Mouse (Mus musculus): ENCODE data around the gene Sult1a1. TPM values are rescaled to one million over a fixed set of nuclear protein-coding genes. Genes with fewer than 3 reads are reported as not detected.

The Sult1a1 gene
- total RNA-seq (2015; ENCODE audit: low replicate concordance) (not detected in 2 replicates), total RNA-seq (2017; ENCODE audit: low replicate concordance) (3.6 and 6.0 TPM in 2 replicates)

DNA sequence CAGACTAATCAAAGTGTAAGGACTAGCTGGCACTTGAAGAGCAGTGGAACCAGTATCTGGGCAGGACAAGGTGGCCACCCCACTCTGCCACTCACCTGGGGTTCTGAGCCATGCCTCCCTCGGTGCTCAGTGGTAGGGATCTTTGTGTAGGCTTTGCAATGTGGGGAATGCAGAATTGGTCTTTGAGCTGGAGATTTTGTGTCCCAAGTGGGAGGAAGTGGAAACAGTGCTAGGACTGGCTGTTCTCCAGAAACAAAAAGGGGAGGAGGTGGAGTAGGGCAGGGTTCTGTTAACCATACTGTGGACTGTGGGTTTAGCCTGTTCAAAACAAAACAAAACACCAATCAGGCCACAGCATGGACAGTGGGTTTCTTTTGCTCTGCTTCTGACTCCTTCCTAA is at the start of gene Sult1a1:
TSS of gene Sult1a1 (minus strand) at position 226 of the 400 bp plus-strand sequence.
- no peak for ATAC-seq (replicated peaks; ENCODE audit: low FRiP score, poor library complexity, severe bottlenecking)

DNA sequence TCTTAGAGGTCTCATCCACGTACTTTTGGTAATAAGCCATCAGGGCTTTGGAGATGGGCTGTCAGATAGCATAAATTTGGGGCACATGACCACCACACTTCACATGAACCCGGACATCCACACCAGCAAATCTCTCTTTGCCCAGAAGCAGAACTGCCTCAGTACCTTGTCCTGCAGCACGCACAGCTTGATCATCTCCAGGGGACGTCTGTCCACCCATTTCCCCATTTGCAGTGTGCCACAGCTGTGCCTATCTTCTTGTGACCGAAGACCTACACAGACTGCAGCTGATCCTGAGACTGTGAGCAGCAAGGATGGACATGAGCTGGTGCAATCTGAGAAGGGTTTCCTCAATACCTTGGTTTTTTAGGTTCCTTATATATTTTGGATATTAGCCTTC is 49.4 kb upstream of the Sult1a1 start:
- ATAC-seq (replicated peaks; ENCODE audit: low FRiP score, poor library complexity, severe bottlenecking): no peak

DNA sequence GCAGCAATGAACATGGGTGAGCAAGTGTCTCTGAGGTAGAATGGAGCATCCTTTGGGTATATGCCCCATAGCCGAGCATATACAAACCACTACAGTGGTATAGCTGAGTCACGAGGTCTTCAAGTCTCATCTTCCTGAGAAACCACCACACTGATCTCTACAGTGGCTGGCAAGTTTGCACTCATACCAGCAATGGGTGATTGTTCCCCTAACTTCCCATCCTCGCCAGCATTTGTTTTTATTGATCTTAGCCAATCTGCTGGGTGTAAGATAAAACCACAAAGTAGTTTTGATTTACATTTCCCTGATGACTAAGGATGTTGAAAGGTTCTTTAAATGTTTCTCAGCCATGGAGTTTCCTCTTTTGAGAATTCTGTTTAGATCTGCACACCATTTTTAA is 48.8 kb upstream of the Sult1a1 start:
- no peak for ATAC-seq (replicated peaks; ENCODE audit: low FRiP score, poor library complexity, severe bottlenecking)

DNA sequence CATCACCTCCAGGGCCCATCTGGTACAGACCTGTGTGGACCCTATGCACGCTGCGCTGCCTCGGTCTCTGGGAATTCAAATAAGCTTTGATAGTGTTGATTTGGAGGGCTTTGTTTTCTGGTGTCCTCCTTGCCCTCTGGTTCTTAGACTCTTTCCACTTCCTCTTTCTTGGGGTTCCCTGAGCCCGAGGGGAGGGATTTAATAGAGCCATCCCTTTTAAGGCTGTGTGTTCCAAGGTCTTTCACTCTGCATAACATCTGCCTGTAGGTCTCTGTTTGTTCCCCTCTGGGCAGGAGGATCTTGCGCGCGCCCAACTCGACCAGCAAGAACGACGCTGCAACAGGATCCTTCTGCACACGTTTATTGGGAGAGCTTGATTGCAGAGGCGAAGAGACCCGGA is 45.4 kb upstream of the Sult1a1 start:
- no peak for ATAC-seq (replicated peaks; ENCODE audit: low FRiP score, poor library complexity, severe bottlenecking)

DNA sequence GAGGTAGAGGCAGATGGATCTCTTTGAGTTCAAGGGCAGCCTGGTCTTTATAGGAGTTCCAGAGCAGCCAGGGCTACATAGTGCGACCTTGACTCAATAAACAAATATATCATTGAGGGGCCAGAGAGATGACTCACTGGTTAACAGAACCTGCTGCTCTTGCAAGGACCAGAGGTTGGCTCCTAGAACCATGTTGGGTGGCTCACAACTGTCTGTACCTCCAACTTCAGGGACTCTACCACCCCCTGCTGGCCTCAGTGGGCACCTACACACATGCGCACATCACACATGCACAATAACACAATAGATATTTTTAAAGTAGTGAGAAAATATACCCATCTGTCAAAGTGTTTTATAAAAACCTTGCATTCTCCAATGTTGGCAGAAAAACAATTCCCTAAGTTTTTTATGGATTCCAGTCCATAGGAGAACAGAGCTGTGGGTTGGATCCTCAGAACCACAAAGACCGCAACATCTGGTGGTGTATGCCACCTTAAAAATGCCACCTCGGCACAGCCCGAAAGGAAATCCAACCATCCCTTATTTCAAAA is 42.6 kb upstream of the Sult1a1 start:
- ATAC-seq (replicated peaks; ENCODE audit: low FRiP score, poor library complexity, severe bottlenecking): peak; percentile 69; the same call in 1 of the 2 replicates

DNA sequence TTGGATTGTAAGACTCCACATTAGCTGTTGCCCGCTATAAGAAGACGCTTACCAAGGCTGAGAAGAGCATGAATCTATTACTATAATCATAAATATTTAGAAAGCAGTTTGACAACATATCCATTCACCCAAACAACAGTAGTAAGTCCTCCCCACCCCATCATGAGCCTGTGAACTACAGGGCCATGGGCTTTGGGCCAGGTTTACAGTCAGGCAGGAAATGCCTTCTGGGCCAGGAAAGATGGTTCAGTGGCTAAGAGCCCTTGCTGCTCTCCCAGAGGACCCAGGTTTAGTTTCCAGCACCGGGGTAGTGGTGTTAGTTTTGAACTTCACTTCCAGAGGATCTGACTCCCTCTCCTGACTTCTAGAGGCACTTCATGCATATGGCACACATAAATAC is 41.3 kb upstream of the Sult1a1 start:
- no peak for ATAC-seq (replicated peaks; ENCODE audit: low FRiP score, poor library complexity, severe bottlenecking)

DNA sequence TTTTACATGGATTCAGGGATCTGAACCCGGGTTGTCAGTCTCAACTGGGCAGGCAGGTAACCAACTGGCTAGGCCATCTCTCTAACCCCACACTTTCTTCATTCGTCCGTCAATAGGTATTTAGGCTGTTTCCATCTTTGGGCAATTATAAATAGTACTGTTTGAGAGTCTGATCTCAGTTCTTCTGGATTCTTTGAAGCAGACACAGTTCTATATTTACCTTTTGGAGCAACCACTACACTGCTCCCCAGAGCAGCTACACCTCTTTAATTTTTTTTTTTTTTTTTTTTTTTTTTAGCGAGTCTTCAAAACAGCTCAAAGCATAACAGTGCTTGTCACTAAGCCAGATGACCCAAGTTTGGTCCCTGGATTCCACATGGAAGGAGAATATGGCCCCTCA is 39.4 kb upstream of the Sult1a1 start:
- no peak for ATAC-seq (replicated peaks; ENCODE audit: low FRiP score, poor library complexity, severe bottlenecking)

DNA sequence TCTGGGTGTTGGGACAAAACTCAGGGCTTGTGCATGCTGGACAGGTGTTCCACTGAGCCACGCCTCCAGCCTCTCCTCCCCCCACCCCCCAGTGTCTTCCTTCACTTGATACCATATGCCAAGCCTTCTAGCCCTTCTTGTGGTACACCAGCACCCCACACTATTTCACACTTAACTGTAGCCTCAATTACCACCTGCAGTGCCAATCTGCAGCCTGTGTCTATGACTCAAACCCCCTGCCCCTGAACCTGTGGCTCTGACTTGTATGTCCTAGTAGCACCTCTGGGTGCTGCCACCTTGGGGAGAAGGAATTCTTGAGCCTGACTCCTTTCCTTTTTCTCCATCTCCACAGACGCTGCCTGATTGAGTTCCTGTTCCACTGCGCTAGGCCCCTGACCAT is 35.7 kb upstream of the Sult1a1 start:
- no peak for ATAC-seq (replicated peaks; ENCODE audit: low FRiP score, poor library complexity, severe bottlenecking)

DNA sequence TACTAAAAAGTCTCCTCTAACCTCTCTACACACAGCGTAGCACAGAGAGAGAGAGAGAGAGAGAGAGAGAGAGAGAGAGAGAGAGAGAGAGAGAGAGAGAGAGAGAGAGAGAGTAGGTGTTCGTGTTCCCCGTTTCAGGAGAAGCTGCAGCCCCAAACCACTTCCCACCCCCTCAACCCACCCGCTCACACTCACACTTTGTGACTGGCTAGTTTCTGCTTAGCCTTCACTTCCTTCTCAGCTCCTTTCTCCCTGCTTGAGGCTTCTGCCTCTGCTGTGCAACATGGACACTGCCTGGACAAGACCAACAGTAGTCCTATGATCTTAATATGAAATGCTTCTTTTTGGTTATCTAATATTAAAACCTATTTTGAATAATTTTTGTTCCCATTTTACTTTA is 34.0 kb upstream of the Sult1a1 start:
- ATAC-seq (replicated peaks; ENCODE audit: low FRiP score, poor library complexity, severe bottlenecking): no peak

DNA sequence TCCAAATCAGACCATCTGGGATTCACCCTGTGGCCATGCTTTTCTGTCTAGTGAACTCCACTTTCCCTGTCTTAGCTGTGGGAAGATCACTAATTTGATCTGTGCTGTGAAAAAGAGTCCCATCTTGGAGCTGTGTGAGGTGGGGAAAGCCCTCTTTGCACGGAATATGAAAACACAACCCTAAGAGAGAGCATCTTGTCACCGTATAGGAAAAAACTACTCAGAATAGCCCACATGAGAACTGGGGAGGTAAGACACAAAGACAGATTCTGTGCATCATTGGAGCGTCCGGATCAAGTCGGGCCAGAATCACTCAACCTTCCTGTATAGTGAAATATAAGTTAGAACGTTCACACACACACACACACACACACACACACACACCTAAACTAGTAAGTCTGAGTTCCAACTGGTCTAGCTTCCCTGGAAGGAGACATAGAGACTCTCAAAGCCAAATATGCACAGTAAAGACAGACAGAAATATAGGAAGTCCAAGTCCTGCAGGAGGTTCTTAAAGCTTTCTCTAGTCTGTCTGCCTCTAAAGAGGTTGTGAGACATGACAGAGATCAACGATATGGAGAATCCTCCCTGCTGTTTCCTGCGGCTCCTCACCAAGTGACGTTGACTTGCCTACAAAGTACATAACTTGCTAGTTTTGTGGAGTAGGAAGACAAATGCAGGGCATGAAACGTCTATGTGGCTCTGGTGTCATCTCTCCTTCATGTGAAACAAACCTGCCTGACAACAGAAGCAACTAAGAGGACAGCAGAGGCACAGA is 32.1 kb upstream of the Sult1a1 start:
- no peak for ATAC-seq (replicated peaks; ENCODE audit: low FRiP score, poor library complexity, severe bottlenecking)

DNA sequence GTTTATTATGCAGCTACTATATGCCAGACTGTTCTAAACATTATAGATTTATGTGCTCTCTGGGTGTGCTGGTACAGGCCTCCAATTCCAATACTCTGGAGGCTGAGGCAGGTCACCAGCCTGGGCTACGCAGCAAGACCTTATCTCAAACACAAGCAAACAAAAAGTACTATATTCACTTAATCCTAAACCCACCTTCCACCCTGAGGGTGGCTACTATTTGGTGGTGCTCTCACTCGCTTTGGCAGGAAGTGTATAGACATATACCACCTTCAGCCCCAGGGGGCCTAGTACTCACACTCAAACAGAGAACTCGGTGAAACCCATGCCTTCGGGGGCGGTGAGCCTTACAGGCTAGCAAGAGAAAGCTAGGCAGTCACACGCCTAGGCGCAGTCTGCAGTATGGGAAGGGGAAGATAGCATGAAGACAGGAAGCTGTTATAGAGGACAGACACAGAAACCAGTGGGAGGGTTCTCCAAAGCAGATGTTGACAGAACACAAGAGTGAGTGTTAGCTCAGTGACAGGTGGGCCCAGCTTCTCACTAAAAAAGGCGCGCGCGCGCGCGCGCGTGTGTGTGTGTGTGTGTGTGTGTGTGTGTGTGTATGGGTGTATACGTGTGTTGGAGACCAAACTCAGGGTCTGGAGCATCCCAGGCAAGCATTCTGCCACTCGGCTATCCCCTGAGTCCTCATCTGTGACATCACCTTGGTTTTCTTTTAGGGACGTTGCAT is 31.4 kb upstream of the Sult1a1 start, which contains the start of gene Coro1a:
TSS of gene Coro1a (minus strand) at position 346 of the 733 bp plus-strand sequence.
- ATAC-seq (replicated peaks; ENCODE audit: low FRiP score, poor library complexity, severe bottlenecking): no peak

DNA sequence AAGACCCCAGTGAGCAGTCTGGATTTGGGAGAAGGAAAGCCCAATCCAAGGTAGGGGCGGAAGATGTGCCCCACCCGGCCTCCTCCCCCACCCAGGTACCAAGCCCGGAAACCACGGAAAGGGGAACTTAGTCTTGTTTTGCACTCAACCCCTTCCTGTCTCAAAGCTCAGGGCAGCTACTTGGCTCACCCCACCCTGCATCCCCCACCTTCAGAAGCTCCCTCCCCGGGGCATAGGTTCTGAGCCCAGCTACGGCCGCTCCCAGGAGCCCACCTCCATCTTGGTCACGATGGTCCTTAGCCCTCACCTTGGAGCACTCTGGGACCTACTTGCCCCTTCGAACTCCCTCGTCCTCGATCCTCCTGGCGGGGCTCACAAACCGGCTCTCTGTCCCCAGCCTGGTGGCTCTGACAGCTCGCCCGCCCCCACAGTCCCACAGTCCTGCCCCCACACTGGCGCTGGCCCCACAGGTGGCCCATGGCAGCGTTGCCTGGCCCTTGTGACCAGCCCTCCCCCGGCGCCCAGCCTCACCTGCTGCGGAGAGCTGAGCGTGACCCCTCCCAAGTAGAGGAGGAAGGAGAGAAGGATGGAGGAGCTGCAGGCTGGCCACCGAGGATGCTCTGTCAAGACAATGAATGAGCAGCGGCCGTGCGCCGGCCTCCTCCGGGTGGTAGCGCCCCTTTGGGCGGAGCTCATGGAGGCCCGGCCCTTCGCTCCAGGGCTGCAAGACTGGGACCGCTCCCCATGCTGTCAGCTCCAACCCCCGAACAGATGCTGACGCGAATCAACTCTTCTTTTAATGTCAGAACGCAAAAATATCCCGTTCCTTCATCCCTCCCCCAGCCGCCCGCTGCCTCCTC is 28.1 kb upstream of the Sult1a1 start:
- ATAC-seq (replicated peaks; ENCODE audit: low FRiP score, poor library complexity, severe bottlenecking): no peak

DNA sequence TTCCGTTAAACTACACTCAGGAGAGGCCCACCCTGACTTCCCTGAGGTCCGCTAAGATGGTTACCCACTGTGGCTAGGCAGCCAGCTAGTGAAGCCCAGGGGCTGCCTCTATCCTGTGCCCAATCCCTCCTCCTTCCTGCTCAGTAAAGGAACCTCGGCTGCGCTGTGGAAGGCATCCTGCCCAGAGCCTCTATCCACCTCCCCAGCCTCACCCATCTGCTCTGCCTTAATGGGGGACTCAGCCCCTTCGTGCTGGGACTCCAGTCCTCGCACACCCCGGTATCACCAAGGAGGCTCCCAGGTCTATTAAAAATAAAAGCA is 27.5 kb upstream of the Sult1a1 start:
- no peak for ATAC-seq (replicated peaks; ENCODE audit: low FRiP score, poor library complexity, severe bottlenecking)

DNA sequence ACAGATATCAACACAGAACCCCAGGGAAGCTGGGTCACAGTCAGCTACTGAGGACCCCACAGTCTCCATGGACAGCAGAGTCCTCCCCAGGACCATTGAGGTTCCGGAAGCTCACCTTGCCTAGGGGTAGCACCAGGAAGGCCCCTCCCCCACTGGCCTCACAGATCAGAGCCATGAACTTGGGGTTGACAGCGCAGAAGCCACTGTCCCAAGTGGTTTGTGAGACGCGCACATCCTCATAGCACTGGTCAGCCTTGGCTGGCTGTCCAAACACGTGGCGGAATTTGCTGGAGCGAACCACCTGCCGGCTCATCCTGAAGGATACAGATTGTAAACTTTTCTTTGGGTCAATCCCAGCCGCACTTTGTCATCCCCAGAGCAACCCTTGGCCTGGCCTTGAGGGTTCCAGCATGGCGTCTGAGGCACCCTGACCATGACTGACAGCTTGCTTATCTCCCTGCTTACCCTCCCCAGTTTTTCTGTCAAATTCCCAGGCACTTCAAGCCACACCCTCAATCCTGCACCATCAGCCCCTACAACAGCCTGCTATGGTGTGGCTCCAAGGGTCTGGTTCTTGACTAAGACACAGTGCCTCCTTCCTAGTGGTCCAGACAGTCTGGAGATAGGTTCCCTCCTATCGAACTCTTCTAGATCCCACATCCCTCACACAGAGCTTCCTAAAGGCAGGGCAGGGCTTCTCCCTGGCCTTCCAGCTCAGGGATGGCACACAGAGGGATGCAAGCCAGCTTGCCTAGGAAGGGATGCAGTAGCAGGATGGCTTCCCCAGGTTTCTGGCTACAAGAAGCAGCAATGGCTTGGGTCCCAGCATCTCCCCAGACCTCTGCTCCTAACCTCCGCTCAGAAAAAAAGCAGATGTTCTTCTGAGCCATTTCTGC is 26.9 kb upstream of the Sult1a1 start:
- ATAC-seq (replicated peaks; ENCODE audit: low FRiP score, poor library complexity, severe bottlenecking): no peak

DNA sequence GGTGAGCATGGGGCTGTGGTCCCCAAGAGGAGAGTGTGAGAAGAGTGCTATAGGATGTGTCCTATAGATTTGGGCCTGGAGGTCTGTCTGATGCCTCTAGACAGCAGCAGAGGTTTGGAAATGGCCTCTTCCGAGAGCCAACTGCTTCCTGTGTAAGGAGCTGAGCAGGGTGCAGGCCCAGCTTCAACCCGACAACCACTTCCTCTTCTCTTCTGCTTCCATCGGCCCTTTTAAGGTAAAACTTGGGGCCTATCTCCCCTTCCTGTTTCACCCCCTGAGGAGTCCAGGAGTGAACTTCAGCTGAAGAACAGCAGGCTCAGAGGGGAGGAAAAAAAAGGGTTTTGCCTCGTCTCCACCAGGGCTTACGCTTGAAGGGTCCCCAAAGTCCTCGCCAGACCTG is 26.1 kb upstream of the Sult1a1 start:
- no peak for ATAC-seq (replicated peaks; ENCODE audit: low FRiP score, poor library complexity, severe bottlenecking)

DNA sequence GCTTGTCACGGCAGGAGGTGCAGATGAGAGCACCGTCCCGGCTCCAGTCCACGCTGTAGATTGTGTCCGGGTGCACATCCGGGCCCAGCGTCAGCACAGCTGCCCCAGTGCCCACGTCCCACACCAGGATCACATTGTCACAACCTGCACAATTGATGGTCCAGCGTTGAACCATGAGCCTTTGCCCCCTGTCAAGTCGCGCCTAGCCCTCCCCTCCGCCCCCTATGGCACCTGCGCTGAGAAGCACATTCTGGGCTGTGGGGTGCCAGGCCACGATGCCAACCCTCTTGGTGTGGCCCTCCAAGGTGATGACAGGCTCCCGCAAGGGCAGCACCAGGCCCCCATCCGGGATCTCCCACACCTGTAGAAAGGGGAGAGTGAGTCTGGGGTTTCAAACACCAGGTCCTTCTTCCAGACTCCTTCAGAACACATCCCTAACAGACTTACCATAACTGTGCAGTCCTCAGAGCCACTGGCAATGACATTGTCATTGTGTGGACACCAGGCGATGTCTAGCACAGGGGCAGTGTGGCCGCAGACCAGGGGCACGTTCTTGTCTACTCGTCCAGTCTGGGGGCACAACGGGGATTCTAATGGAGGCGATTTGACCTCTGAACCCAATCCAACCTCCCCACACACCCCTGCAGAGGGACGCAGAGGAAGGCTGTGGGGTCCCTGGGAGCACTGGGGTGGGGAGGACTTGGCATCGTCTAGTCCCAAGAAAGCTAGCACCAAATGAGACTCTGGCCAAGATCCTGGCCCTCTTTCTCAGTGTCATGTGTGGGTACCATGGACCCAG is 25.5 kb upstream of the Sult1a1 start:
- peak; percentile 16; the same call in 1 of the 2 replicates for ATAC-seq (replicated peaks; ENCODE audit: low FRiP score, poor library complexity, severe bottlenecking)

DNA sequence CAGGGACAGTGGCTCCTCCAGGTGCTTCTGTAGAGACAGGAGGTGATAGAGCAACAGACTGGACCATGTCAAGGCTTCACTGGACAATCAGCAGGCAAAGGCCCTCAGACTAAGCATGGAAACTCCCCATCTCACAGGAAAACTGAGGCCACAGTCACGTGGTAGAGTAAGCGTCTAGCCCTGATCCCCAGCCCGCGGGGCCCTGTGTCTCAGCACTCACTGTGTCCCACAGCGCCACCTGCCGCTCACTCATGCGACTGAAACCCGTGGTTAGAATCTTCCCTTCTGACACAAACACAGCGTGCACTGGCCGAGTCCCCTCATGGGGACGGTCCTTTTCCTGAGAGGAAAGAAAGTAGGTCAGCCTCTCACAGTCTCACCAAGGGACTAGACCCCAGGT is 24.8 kb upstream of the Sult1a1 start:
- ATAC-seq (replicated peaks; ENCODE audit: low FRiP score, poor library complexity, severe bottlenecking): peak; percentile 78
